Mouse (Mus musculus) Muller cell, postnatal 12 days (primary cell): ENCODE results near the gene Btbd35f4.
"Not testable (repeated sequence)": the region's sequence is repeated elsewhere in the genome, so short reads cannot be mapped to it uniquely, and the experiment has no call there.

Experiments
- DNase-seq: peaks from one replicate; pipeline ENCODE4 v3.0.0-alpha.2; 2015; ENCODE audit errors: inconsistent ontology term

The Btbd35f4 gene

GRCm38 (mm10) chrX:4800196-4800595 is at the start of gene Btbd35f4:
Gene Btbd35f4 (plus strand): TSS chrX:4800496.
- DNase-seq = not testable (repeated sequence)

GRCm38 (mm10) chrX:4840016-4840415 is 39.7 kb downstream of the Btbd35f4 start:
- DNase-seq = not testable (repeated sequence)
